Mouse (Mus musculus): ENCODE measurements around the gene Zfp385c. TPM values are rescaled to one million over a fixed set of nuclear protein-coding genes. Genes with fewer than 3 reads are reported as not detected.

Gene Zfp385c
- polyA plus RNA-seq, 1 experiment from 2014 or later: not detected

DNA sequence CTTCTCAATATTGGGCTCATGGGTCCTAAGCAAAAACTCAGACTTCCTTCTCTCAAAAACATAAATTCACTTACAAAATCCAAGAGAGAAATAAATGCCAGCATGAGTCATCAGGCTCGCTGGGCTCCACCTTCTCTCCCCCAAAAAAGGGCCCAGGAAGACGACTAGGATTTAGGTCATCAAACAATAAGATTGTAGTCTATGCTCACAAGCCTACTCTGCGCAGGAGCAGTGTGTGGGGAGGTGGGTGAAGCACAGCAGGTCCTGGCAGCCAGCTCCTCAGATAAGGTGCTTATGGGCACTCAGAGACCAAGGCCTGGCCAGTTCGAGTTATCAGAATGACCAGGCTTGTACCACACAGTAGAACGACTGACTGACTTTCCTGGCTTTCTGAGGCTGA, 28.1 kb upstream of the Zfp385c start:
- 41% methylated on average over 5 of the region's 5 CpGs for WGBS (ENCODE audit: insufficient replicate concordance)
- no peak overlapping the region for H3K4me2 ChIP-seq (ENCODE audit: low read depth, low read length)
- H3K9me3 ChIP-seq (replicated peaks; ENCODE audit: control insufficient read depth, low read length): no peaks in the 10 kb centered on the region
- H3K27ac ChIP-seq (ENCODE audit: low read length): no peak overlapping the region
- no peak overlapping the region for H3K4me3 ChIP-seq (ENCODE audit: low read depth, low read length)
- H3K4me1 ChIP-seq (ENCODE audit: control insufficient read depth, low read depth, low read length): peaks cover 38% of the 10 kb centered on the region
- ATAC-seq (ENCODE audit: low read depth): no peak
- peaks cover 42% of the 10 kb centered on the region for H3K36me3 ChIP-seq (ENCODE audit: control insufficient read depth, insufficient read depth)
- H3K27me3 ChIP-seq (ENCODE audit: control insufficient read depth, insufficient read depth, low read depth, low read length): no peaks in the 10 kb centered on the region
- H3K9ac ChIP-seq (ENCODE audit: low read depth, low read length): no peak overlapping the region

DNA sequence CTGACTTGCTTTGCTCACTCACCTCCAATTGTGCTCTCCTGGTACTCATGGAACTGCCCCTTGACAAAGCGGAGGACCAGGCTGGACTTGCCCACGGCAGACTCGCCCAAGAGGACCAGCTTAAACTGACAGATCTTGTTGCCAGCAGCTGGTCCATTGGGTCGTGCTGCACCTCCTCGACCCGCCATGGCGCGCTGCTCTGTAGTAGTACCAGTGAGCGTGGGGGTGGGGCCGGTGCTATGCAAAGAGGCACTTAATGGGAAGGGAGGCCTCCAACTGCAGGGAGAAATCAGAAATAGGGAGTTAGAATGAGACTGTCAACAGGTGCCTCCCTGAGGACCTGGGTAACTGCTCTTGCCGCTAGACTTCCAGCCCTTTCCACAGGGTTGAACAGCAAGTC, 27.6 kb upstream of the Zfp385c start:
- no peak overlapping the region for H3K27ac ChIP-seq (ENCODE audit: low read length)
- H3K4me1 ChIP-seq (ENCODE audit: control insufficient read depth, low read depth, low read length): peaks cover 34% of the 10 kb centered on the region
- no peaks in the 10 kb centered on the region for H3K27me3 ChIP-seq (ENCODE audit: control insufficient read depth, insufficient read depth, low read depth, low read length)
- peaks cover 45% of the 10 kb centered on the region for H3K36me3 ChIP-seq (ENCODE audit: control insufficient read depth, insufficient read depth)
- no peak overlapping the region for H3K4me2 ChIP-seq (ENCODE audit: low read depth, low read length)
- H3K9me3 ChIP-seq (replicated peaks; ENCODE audit: control insufficient read depth, low read length): no peaks in the 10 kb centered on the region
- 82% methylated on average over 11 of the region's 11 CpGs for WGBS (ENCODE audit: insufficient replicate concordance)
- no peak overlapping the region for H3K4me3 ChIP-seq (ENCODE audit: low read depth, low read length)
- no peak overlapping the region for H3K9ac ChIP-seq (ENCODE audit: low read depth, low read length)
- ATAC-seq (ENCODE audit: low read depth): no peak

DNA sequence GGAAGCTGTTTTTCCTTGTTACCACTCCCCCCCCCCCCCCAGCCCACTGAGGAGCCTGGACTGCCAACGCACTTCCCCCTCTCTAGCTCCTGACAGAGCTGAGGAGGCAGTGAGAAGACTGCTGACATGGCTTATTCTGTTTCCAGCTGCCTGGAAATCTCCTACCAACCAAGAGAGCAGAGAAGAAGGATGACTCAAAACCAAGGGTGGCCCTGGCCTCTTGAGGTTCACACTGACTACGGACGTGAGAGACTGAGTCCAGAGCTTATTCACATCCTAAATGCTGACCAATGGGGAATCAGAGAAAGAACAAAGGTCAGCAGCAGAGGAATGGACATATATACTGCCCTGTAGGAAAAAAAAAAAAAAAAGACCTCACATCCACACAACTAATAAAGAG, 27.1 kb upstream of the Zfp385c start:
- WGBS (ENCODE audit: insufficient replicate concordance): 70% methylated on average over 3 of the region's 3 CpGs

DNA sequence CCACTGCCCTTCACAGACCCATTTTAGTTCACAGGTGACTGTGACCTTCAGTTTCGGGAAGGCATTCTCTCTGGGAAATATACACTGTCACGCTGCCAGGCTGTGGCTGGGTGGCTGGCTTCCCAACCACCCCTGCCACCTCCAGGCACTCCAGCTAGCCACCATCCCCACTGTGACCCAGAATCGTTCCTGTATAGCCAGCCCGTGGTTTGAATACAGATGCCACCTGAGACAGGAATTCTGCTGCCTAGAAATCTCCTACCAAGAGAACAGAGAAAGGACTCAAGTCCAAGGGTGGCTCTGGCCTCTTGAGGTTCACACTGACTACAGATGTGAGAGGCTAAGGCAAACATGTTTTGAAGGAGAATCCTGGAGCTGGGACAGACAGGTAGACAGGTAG, 26.6 kb upstream of the Zfp385c start:
- no peak overlapping the region for H3K4me3 ChIP-seq (ENCODE audit: low read depth, low read length)
- H3K9me3 ChIP-seq (replicated peaks; ENCODE audit: control insufficient read depth, low read length): no peaks in the 10 kb centered on the region
- no peak for ATAC-seq (ENCODE audit: low read depth)
- 89% methylated on average over 4 of the region's 4 CpGs for WGBS (ENCODE audit: insufficient replicate concordance)
- 0 out of 2 replicates have a peak overlapping the region, but pooled peaks have one; percentile 40 for H3K27ac ChIP-seq (ENCODE audit: low read length)
- H3K36me3 ChIP-seq (ENCODE audit: control insufficient read depth, insufficient read depth): peaks cover 47% of the 10 kb centered on the region
- no peaks in the 10 kb centered on the region for H3K27me3 ChIP-seq (ENCODE audit: control insufficient read depth, insufficient read depth, low read depth, low read length)
- H3K4me2 ChIP-seq (ENCODE audit: low read depth, low read length): no peak overlapping the region
- H3K9ac ChIP-seq (ENCODE audit: low read depth, low read length): no peak overlapping the region
- H3K4me1 ChIP-seq (ENCODE audit: control insufficient read depth, low read depth, low read length): peaks cover 42% of the 10 kb centered on the region

More for the DNA sequence above, 27.1 kb upstream of the Zfp385c start:
- H3K9me3 ChIP-seq (replicated peaks; ENCODE audit: control insufficient read depth, low read length): no peaks in the 10 kb centered on the region
- no peak overlapping the region for H3K4me2 ChIP-seq (ENCODE audit: low read depth, low read length)
- H3K9ac ChIP-seq (ENCODE audit: low read depth, low read length): no peak overlapping the region
- H3K4me3 ChIP-seq (ENCODE audit: low read depth, low read length): no peak overlapping the region
- ATAC-seq (ENCODE audit: low read depth): peak; percentile 8
- H3K4me1 ChIP-seq (ENCODE audit: control insufficient read depth, low read depth, low read length): peaks cover 37% of the 10 kb centered on the region
- H3K27me3 ChIP-seq (ENCODE audit: control insufficient read depth, insufficient read depth, low read depth, low read length): no peaks in the 10 kb centered on the region
- H3K36me3 ChIP-seq (ENCODE audit: control insufficient read depth, insufficient read depth): peaks cover 47% of the 10 kb centered on the region
- H3K27ac ChIP-seq (ENCODE audit: low read length): no peak overlapping the region

DNA sequence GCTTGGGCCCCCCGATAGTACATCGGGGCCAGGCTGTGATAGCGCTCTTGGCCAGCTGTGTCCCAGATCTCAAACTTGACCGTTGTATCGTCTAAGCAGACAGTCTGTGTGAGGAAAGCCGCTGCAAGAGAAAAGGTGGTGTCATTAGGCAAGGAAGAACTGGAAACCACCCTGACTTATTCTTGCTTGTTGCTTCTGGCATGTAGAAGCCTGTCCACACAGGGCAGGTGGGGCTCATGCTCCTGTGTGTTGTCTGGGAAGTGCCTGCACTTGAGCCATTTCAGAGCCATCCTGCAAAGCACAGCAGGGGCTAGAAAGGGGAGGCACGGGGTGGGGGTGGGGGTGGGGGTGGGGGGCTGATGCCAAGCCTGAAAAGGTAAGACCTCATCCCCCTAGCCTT, 26.2 kb upstream of the Zfp385c start:
- H3K36me3 ChIP-seq (ENCODE audit: control insufficient read depth, insufficient read depth): peaks cover 47% of the 10 kb centered on the region
- no peaks in the 10 kb centered on the region for H3K9me3 ChIP-seq (replicated peaks; ENCODE audit: control insufficient read depth, low read length)
- no peak overlapping the region for H3K4me3 ChIP-seq (ENCODE audit: low read depth, low read length)
- no peak overlapping the region for H3K4me2 ChIP-seq (ENCODE audit: low read depth, low read length)
- H3K9ac ChIP-seq (ENCODE audit: low read depth, low read length): no peak overlapping the region
- WGBS (ENCODE audit: insufficient replicate concordance): 87% methylated on average over 7 of the region's 7 CpGs
- peaks cover 46% of the 10 kb centered on the region for H3K4me1 ChIP-seq (ENCODE audit: control insufficient read depth, low read depth, low read length)
- H3K27me3 ChIP-seq (ENCODE audit: control insufficient read depth, insufficient read depth, low read depth, low read length): no peaks in the 10 kb centered on the region
- no peak overlapping the region for H3K27ac ChIP-seq (ENCODE audit: low read length)
- ATAC-seq (ENCODE audit: low read depth): no peak

GRCm38 (mm10) chr11:100716649-100717048, 24.4 kb upstream of the Zfp385c start:
- ATAC-seq (ENCODE audit: low read depth): no peak
- Histone ChIP-seq H3K4me1 (ENCODE audit: control insufficient read depth, low read depth, low read length) (peaks cover 47% of the 10 kb centered on the region), H3K27me3 (ENCODE audit: control insufficient read depth, insufficient read depth, low read depth, low read length) (no peaks in the 10 kb centered on the region), H3K4me3 (ENCODE audit: low read depth, low read length) (no peak overlapping the region), H3K9me3 (replicated peaks; ENCODE audit: control insufficient read depth, low read length) (no peaks in the 10 kb centered on the region), H3K9ac (ENCODE audit: low read depth, low read length) (no peak overlapping the region), H3K27ac (ENCODE audit: low read length) (no peak overlapping the region), H3K36me3 (ENCODE audit: control insufficient read depth, insufficient read depth) (peaks cover 47% of the 10 kb centered on the region), H3K4me2 (ENCODE audit: low read depth, low read length) (no peak overlapping the region)
- 77% methylated on average over 3 of the region's 3 CpGs for WGBS (ENCODE audit: insufficient replicate concordance)

GRCm38 (mm10) chr11:100714948-100715347, 22.7 kb upstream of the Zfp385c start:
- H3K36me3 ChIP-seq (ENCODE audit: control insufficient read depth, insufficient read depth): peaks cover 47% of the 10 kb centered on the region
- no peak overlapping the region for H3K9ac ChIP-seq (ENCODE audit: low read depth, low read length)
- H3K4me3 ChIP-seq (ENCODE audit: low read depth, low read length): no peak overlapping the region
- no peak overlapping the region for H3K4me2 ChIP-seq (ENCODE audit: low read depth, low read length)
- peaks cover 39% of the 10 kb centered on the region for H3K4me1 ChIP-seq (ENCODE audit: control insufficient read depth, low read depth, low read length)
- no peaks in the 10 kb centered on the region for H3K27me3 ChIP-seq (ENCODE audit: control insufficient read depth, insufficient read depth, low read depth, low read length)
- H3K27ac ChIP-seq (ENCODE audit: low read length): no peak overlapping the region
- H3K9me3 ChIP-seq (replicated peaks; ENCODE audit: control insufficient read depth, low read length): no peaks in the 10 kb centered on the region
- WGBS (ENCODE audit: insufficient replicate concordance): 88% methylated on average over 6 of the region's 6 CpGs
- ATAC-seq (ENCODE audit: low read depth): no peak

- Histone ChIP-seq H3K27me3 (ENCODE audit: control insufficient read depth, insufficient read depth, low read depth, low read length) (no peaks in the 10 kb centered on the region), H3K4me3 (ENCODE audit: low read depth, low read length) (peak overlapping the region; percentile 52), H3K9me3 (replicated peaks; ENCODE audit: control insufficient read depth, low read length) (no peaks in the 10 kb centered on the region), H3K9ac (ENCODE audit: low read depth, low read length) (peak overlapping the region; percentile 58), H3K27ac (ENCODE audit: low read length) (peak overlapping the region; percentile 85), H3K4me1 (ENCODE audit: control insufficient read depth, low read depth, low read length) (peaks cover 39% of the 10 kb centered on the region), H3K4me2 (ENCODE audit: low read depth, low read length) (peak overlapping the region; percentile 87), H3K36me3 (ENCODE audit: control insufficient read depth, insufficient read depth) (peaks cover 43% of the 10 kb centered on the region)
- ATAC-seq (ENCODE audit: low read depth): peak; percentile 39
- 34% methylated on average over 6 of the region's 6 CpGs for WGBS (ENCODE audit: insufficient replicate concordance)
Measured at GRCm38 (mm10) chr11:100714534-100714915, 22.3 kb upstream of the Zfp385c start.

- Histone ChIP-seq H3K27me3 (ENCODE audit: control insufficient read depth, insufficient read depth, low read depth, low read length) (no peaks in the 10 kb centered on the region), H3K36me3 (ENCODE audit: control insufficient read depth, insufficient read depth) (peaks cover 40% of the 10 kb centered on the region), H3K27ac (ENCODE audit: low read length) (peak within 1 kb of the TSS; percentile 85), H3K4me1 (ENCODE audit: control insufficient read depth, low read depth, low read length) (peaks cover 39% of the 10 kb centered on the region), H3K9ac (ENCODE audit: low read depth, low read length) (peak within 1 kb of the TSS; percentile 58), H3K4me2 (ENCODE audit: low read depth, low read length) (peak within 1 kb of the TSS; percentile 93), H3K4me3 (ENCODE audit: low read depth, low read length) (peak within 1 kb of the TSS; percentile 52), H3K9me3 (replicated peaks; ENCODE audit: control insufficient read depth, low read length) (no peaks in the 10 kb centered on the region)
- ATAC-seq (ENCODE audit: low read depth): peak; percentile 64
- 2% methylated on average over 38 of the region's 38 CpGs for WGBS (ENCODE audit: insufficient replicate concordance)
Measured at GRCm38 (mm10) chr11:100713735-100714533, 21.7 kb upstream of the Zfp385c start, which contains the start of gene Hspb9. Gene Hspb9 (plus strand): TSS chr11:100713850.

All from liver, embryonic 16.5 days (tissue).